Mouse (Mus musculus) ES-Bruce4 (cell line): Measurements from ENCODE around the gene Krt1.

Experiments
- CTCF ChIP-seq: IDR thresholded peaks from one replicate; pipeline ENCODE4 v1.8.1; 2011; ENCODE audit warnings: low read depth, low read length
- EP300 ChIP-seq: IDR thresholded peaks from 2 replicates; pipeline ENCODE4 v1.6.1; 2011; ENCODE audit warnings: low read depth, low read length; ENCODE audit not compliant: insufficient read depth
- POLR2A ChIP-seq: IDR thresholded peaks from one replicate; pipeline ENCODE4 v1.8.1; 2011; ENCODE audit warnings: low read length; ENCODE audit not compliant: insufficient read depth

DNA sequence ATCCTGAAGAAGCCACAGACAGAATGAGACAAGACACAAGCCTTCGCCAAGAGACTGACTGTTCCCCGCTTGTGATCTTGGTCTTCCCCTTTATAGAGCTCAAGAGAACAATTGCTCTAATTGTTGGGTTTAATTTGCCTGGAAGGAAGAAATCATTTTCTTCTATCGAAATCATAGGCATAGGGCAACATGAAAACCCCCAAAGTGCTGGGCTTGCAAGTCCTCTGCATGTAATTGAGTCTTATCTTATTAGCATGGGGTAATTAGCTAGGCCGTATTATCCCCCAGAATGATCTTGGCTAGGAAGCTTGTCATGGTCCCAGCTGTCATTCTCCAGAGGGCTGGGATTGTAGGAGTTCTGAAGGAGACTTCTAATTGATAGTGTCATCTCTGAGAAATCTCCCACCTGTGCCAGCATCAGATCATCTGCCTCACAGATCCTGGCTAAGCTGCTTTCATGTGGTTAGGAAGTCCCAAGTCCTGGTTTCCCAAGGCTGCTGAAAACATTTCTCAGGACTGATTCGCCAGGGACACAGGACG, 48.2 kb downstream of the Krt1 start, which contains the start of gene Krt73:
- TF ChIP-seq CTCF (no peak), POLR2A (no peak), EP300 (no peak)
